ENCODE assay signal across 9 mouse cellular contexts in the genomic region with DNA sequence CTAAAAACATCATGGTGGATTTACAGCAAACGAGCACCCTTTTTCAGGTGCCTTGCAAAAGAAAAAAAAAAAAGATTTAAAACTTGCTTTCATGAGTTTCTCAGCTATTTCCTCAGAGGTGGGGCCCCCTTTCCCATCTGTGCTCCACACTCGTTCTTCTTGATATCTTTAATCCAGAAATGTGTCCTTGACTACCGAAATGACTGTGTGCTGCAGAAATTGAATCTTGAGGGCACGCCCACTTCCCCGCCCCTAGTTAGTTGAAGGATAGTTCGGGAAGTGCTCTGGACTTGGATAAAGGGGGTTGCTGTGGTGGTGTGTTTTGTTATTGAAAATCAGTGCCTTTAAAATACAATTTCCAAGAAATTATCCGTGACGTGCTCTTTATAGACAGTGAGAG. TPM values are rescaled to one million over a fixed set of nuclear protein-coding genes. Genes with fewer than 3 reads are reported as not detected.
DNase-seq lines count a peak whose midpoint lies in the region; ATAC-seq and TF ChIP-seq lines count a peak whose summit lies in the region.
"Had no signal": no experiment of that assay in that cellular context is flagged by ENCODE, and none has a peak within 500 bp of the region (broad histone marks: within the 10 kb centered on the region; RNA-seq: fewer than 3 reads in every experiment).

No protein-coding gene starts in this region.

- H3K27ac ChIP-seq in bone marrow macrophage, adult 2 months (ENCODE audit: insufficient read depth, low read depth, low read length) = no peak overlapping the region

- peak; percentile 46 for DNase-seq in layer of hippocampus, adult 11-12 months (ENCODE audit: low spot score)
- no peak for DNase-seq in layer of hippocampus, postnatal 25 days (ENCODE audit: extremely low spot score in 1 of 2, low spot score in 1 of 2)
- peak; percentile 77 to 83 for DNase-seq in heart, postnatal 10 days
- peak; percentile 89 for DNase-seq in kidney, postnatal 14 days
- DNase-seq in lung, postnatal 4 days = peak; percentile 72
- peak; percentile 16 to 32 for DNase-seq in spleen, postnatal 36 days (ENCODE audit: low spot score in 2 of 2)

- peak overlapping the region; percentile 45 for H3K4me3 ChIP-seq in bone marrow macrophage, adult 2 months (ENCODE audit: insufficient read depth, low read length)

- no peak for TF ChIP-seq POLR2A in bone marrow macrophage, adult 2 months (IDR thresholded peaks at IDR 0.05; ENCODE audit: borderline replicate concordance, low read depth, low read length)

- no peak for TF ChIP-seq CTCF in bone marrow macrophage, adult 2 months (IDR thresholded peaks at IDR 0.05; ENCODE audit: low read depth, low read length)

- H3K4me1 ChIP-seq in bone marrow macrophage, adult 2 months (ENCODE audit: control insufficient read depth, insufficient read depth, low read length) = peaks cover 5% of the 10 kb centered on the region

- ATAC-seq in erythroid progenitor cell, adult 5-6 weeks (replicated peaks; ENCODE audit: low FRiP score, poor library complexity, severe bottlenecking) = 0 out of 2 replicates have a peak, but pooled peaks have one; percentile 55

- intact Hi-C loops in heart, postnatal 10 days (cut with DNase I) = loop anchor here (2.0 kb wide), 1 partner anchor 78 kb away; no protein-coding TSS in a partner anchor

RNA-seq across cellular contexts. Expression of a gene that starts 0.7 kb away (rescaled TPM):
- 10 to 100 TPM; 28.0 to 30.5 TPM for total RNA-seq in layer of hippocampus, postnatal 25 days (2021)
- polyA plus RNA-seq in bone marrow macrophage, adult 2 months (2012; ENCODE audit: insufficient read depth, insufficient read length, missing spikeins) = 0.32 and 0.44 TPM in 2 replicates
- total RNA-seq in erythroid progenitor cell, adult 5-6 weeks (2015; ENCODE audit: low replicate concordance) = 7.9 and 11.7 TPM in 2 replicates
- total RNA-seq in erythroid progenitor cell, adult 5-6 weeks (2017; ENCODE audit: low replicate concordance) = 4.1 and 5.7 TPM in 2 replicates
- total RNA-seq in heart, postnatal 10 days (2021) = 10 to 100 TPM; 27.3 to 27.7 TPM
- total RNA-seq: CH12.LX had no signal

Comparison
In these comparisons a context has a peak if more than half of its experiments do, and no peak if none do; other contexts are left out.
1. DNase-seq: peak in layer of hippocampus, adult 11-12 months (single experiment), heart, postnatal 10 days (2 of 2), kidney, postnatal 14 days (single experiment), lung, postnatal 4 days (2 of 2) and spleen, postnatal 36 days (2 of 2); none in layer of hippocampus, postnatal 25 days (0 of 2).